Mouse (Mus musculus) cerebellum, adult 9-11 months (tissue): ENCODE measurements around the gene Kcnh2.

Experiments used
- DNase-seq: peaks from one replicate; pipeline ENCODE4 v3.0.0; 2022

The Kcnh2 gene

GRCm38 (mm10) chr5:24343977-24344436, 7.4 kb downstream of the Kcnh2 start:
- DNase-seq = no peak

GRCm38 (mm10) chr5:24343379-24343778, 8.0 kb downstream of the Kcnh2 start:
- DNase-seq = no peak

GRCm38 (mm10) chr5:24342966-24343365, 8.4 kb downstream of the Kcnh2 start:
- no peak for DNase-seq

GRCm38 (mm10) chr5:24342205-24342963, 9.0 kb downstream of the Kcnh2 start:
- no peak for DNase-seq

GRCm38 (mm10) chr5:24337821-24338220, 13.6 kb downstream of the Kcnh2 start:
- DNase-seq = peak; percentile 23

GRCm38 (mm10) chr5:24337366-24337765, 14.0 kb downstream of the Kcnh2 start:
- DNase-seq = peak; percentile 54

GRCm38 (mm10) chr5:24335888-24336511, 15.4 kb downstream of the Kcnh2 start:
- peak; percentile 62 for DNase-seq

- DNase-seq = peak; percentile 5
These were observed 16.7 kb downstream of the Kcnh2 start for GRCm38 (mm10) chr5:24334749-24335148.

- no peak for DNase-seq
These were observed 19.0 kb downstream of the Kcnh2 start for GRCm38 (mm10) chr5:24332401-24332800.

- no peak for DNase-seq
These were observed 21.5 kb downstream of the Kcnh2 start for GRCm38 (mm10) chr5:24329965-24330298.

- DNase-seq = peak; percentile 81
These were observed 22.0 kb downstream of the Kcnh2 start for GRCm38 (mm10) chr5:24329212-24329964.

- peak; percentile 59 for DNase-seq
These were observed 22.6 kb downstream of the Kcnh2 start for GRCm38 (mm10) chr5:24328813-24329211.

- no peak for DNase-seq
These were observed 24.5 kb downstream of the Kcnh2 start for GRCm38 (mm10) chr5:24326842-24327417.

- DNase-seq = no peak
These were observed 25.1 kb downstream of the Kcnh2 start for GRCm38 (mm10) chr5:24326166-24326841.

GRCm38 (mm10) chr5:24325251-24325650, 26.2 kb downstream of the Kcnh2 start:
- DNase-seq = no peak

- no peak for DNase-seq
These were observed 29.4 kb downstream of the Kcnh2 start for GRCm38 (mm10) chr5:24321711-24322682.

GRCm38 (mm10) chr5:24320894-24321293, 30.5 kb downstream of the Kcnh2 start:
- no peak for DNase-seq

- DNase-seq = no peak
These were observed 31.0 kb downstream of the Kcnh2 start for GRCm38 (mm10) chr5:24320467-24320813.

GRCm38 (mm10) chr5:24319776-24320466, 31.5 kb downstream of the Kcnh2 start:
- no peak for DNase-seq

- DNase-seq = no peak
These were observed 42.2 kb downstream of the Kcnh2 start for GRCm38 (mm10) chr5:24309223-24309622.

GRCm38 (mm10) chr5:24308621-24309020, 42.8 kb downstream of the Kcnh2 start:
- no peak for DNase-seq
